In the genomic region with DNA sequence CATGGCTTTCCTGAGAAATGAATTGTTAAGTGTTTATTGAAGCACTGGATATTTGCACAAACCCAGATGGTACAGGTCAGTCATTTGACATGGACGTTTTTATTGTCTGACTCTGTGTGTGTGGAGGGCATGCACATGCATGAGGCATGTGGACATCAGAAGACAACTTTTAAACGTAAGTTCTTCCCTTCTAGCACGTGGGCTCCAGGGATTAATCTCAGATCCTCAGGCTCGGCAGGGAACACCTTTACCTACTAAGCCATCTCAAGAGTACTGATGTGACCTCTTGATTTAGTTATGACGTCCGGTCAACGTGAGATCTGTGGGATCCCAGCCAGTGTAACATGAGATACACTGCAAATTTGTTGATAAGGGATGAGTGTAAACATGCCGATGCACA, we compare ENCODE assay signal across 17 mouse cellular contexts.
"Had no signal": no experiment of that assay in that cellular context is flagged by ENCODE, and none has a peak within 500 bp of the region (broad histone marks: within the 10 kb centered on the region; RNA-seq: fewer than 3 reads in every experiment).

No protein-coding gene starts in this region.

- H3K4me1 ChIP-seq: neural tube, embryonic 12.5 days; neural tube, embryonic 13.5 days; neural tube, embryonic 15.5 days; stomach, embryonic 15.5 days had no signal

- H3K9ac ChIP-seq: neural tube, embryonic 12.5 days; neural tube, embryonic 13.5 days; neural tube, embryonic 15.5 days; stomach, embryonic 15.5 days had no signal

- H3K4me2 ChIP-seq: neural tube, embryonic 12.5 days; neural tube, embryonic 13.5 days; neural tube, embryonic 15.5 days; stomach, embryonic 15.5 days had no signal

- H3K27ac ChIP-seq: neural tube, embryonic 12.5 days; neural tube, embryonic 13.5 days; neural tube, embryonic 15.5 days; stomach, embryonic 15.5 days; stomach, postnatal 0 days had no signal

- H3K4me3 ChIP-seq: neural tube, embryonic 12.5 days; neural tube, embryonic 13.5 days; neural tube, embryonic 15.5 days; stomach, embryonic 15.5 days had no signal

- H3K9me3 ChIP-seq: neural tube, embryonic 12.5 days; neural tube, embryonic 13.5 days; neural tube, embryonic 15.5 days; stomach, embryonic 15.5 days had no signal

- DNase-seq: retina, postnatal 1 day; right cerebral cortex, adult 18-20 months; right cerebral cortex, postnatal 14 days; right cerebral cortex, postnatal 25 days; right cerebral cortex, postnatal 4 days; spleen, adult 18-20 months; thymus, adult 18-20 months; thymus, adult 2 months; thymus, postnatal 14 days; thymus, postnatal 25 days; thymus, postnatal 36 days; thymus, postnatal 4 days had no signal

- H3K27me3 ChIP-seq: neural tube, embryonic 12.5 days; neural tube, embryonic 13.5 days; neural tube, embryonic 15.5 days; stomach, embryonic 15.5 days had no signal

- H3K36me3 ChIP-seq: neural tube, embryonic 12.5 days; neural tube, embryonic 13.5 days; neural tube, embryonic 15.5 days; stomach, embryonic 15.5 days had no signal
